Mouse (Mus musculus): ENCODE results near the gene Chfr. TPM values are rescaled to one million over a fixed set of nuclear protein-coding genes. Genes with fewer than 3 reads are reported as not detected.

Chfr gene
- polyA plus RNA-seq, 1 experiment = 100 TPM

- WGBS = 2% methylated on average over 18 of the region's 18 CpGs
- H3K27me3 ChIP-seq (ENCODE audit: control insufficient read depth, insufficient read depth, low read length) = no peaks in the 10 kb centered on the region
- no peak for DNase-seq
- H3K4me3 ChIP-seq (replicated peaks; ENCODE audit: insufficient read depth, low read depth, low read length) = peak overlapping the region; percentile 95
- H3K4me1 ChIP-seq (ENCODE audit: control insufficient read depth, insufficient read depth, low read length) = no peaks in the 10 kb centered on the region
- peak overlapping the region; percentile 10 for H3K27ac ChIP-seq (ENCODE audit: insufficient read depth, low read length)
- no peak for TF ChIP-seq CTCF (IDR thresholded peaks at IDR 0.05; ENCODE audit: borderline replicate concordance, insufficient read depth, low read depth, low read length)
- TF ChIP-seq POLR2A (IDR thresholded peaks at IDR 0.05; ENCODE audit: borderline replicate concordance, insufficient read depth, low read length) = no peak
Measured at GRCm38 (mm10) chr5:110136087-110136464, 434 bp downstream of the Chfr start.

DNA sequence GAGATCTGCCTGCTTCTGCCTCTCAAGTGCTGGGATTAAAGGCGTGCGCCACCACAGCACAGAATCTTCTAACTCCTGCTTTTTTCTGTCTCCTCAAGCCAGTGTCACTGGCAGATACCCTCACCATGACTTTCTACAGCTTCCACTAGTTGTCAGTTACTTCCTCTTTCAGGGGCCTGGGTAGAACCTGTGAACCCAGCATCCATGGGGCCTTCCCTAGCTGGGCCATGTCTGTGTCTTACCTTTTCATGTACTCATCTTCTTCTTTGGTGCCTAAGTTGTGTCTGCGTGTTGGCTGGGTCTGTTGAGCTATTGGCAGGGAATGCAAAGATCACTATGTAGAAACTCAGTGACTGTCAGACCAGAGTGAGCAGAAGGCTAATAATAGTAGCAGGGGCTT is 2.2 kb downstream of the Chfr start:
- no peak for TF ChIP-seq CTCF (IDR thresholded peaks at IDR 0.05; ENCODE audit: borderline replicate concordance, insufficient read depth, low read depth, low read length)
- no peak for TF ChIP-seq POLR2A (IDR thresholded peaks at IDR 0.05; ENCODE audit: borderline replicate concordance, insufficient read depth, low read length)
- H3K27me3 ChIP-seq (ENCODE audit: control insufficient read depth, insufficient read depth, low read length) = no peaks in the 10 kb centered on the region
- H3K4me1 ChIP-seq (ENCODE audit: control insufficient read depth, insufficient read depth, low read length) = no peaks in the 10 kb centered on the region
- H3K4me3 ChIP-seq (replicated peaks; ENCODE audit: insufficient read depth, low read depth, low read length) = no peak overlapping the region
- 98% methylated on average over 3 of the region's 3 CpGs for WGBS
- DNase-seq = no peak
- H3K27ac ChIP-seq (ENCODE audit: insufficient read depth, low read length) = no peak overlapping the region

DNA sequence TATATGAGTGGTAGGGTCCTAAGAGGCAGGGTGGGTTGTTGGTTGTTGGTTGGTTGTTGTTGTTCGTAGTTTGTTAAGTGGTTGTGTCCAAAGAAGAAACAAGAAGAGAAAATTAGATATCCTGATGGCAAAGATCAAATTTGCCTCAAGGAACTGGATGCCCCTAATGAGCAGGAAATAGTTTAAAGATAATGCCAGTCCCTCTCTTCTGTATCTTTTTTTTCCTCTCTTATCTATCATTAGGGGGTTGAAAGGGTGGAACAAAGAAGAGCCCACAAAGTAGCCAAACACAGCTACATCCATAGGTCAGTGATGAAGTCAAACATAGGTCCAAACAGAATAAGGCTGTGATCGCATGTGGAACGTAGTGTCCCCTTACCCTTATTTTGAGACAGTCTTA is 3.7 kb downstream of the Chfr start:
- TF ChIP-seq POLR2A (IDR thresholded peaks at IDR 0.05; ENCODE audit: borderline replicate concordance, insufficient read depth, low read length) (no peak), CTCF (IDR thresholded peaks at IDR 0.05; ENCODE audit: borderline replicate concordance, insufficient read depth, low read depth, low read length) (no peak)
- Histone ChIP-seq H3K27ac (ENCODE audit: insufficient read depth, low read length) (no peak overlapping the region), H3K4me3 (replicated peaks; ENCODE audit: insufficient read depth, low read depth, low read length) (no peak overlapping the region), H3K27me3 (ENCODE audit: control insufficient read depth, insufficient read depth, low read length) (no peaks in the 10 kb centered on the region), H3K4me1 (ENCODE audit: control insufficient read depth, insufficient read depth, low read length) (no peaks in the 10 kb centered on the region)
- WGBS = 97% methylated on average over 3 of the region's 3 CpGs
- DNase-seq = no peak

- WGBS = 92% methylated on average over 7 of the region's 7 CpGs
- no peak for TF ChIP-seq POLR2A (IDR thresholded peaks at IDR 0.05; ENCODE audit: borderline replicate concordance, insufficient read depth, low read length)
- TF ChIP-seq CTCF (IDR thresholded peaks at IDR 0.05; ENCODE audit: borderline replicate concordance, insufficient read depth, low read depth, low read length) = no peak
- Histone ChIP-seq H3K27me3 (ENCODE audit: control insufficient read depth, insufficient read depth, low read length) (no peaks in the 10 kb centered on the region), H3K4me1 (ENCODE audit: control insufficient read depth, insufficient read depth, low read length) (no peaks in the 10 kb centered on the region), H3K4me3 (replicated peaks; ENCODE audit: insufficient read depth, low read depth, low read length) (no peak overlapping the region), H3K27ac (ENCODE audit: insufficient read depth, low read length) (no peak overlapping the region)
- DNase-seq = no peak
Measured at GRCm38 (mm10) chr5:110140424-110140823, 4.8 kb downstream of the Chfr start.

DNA sequence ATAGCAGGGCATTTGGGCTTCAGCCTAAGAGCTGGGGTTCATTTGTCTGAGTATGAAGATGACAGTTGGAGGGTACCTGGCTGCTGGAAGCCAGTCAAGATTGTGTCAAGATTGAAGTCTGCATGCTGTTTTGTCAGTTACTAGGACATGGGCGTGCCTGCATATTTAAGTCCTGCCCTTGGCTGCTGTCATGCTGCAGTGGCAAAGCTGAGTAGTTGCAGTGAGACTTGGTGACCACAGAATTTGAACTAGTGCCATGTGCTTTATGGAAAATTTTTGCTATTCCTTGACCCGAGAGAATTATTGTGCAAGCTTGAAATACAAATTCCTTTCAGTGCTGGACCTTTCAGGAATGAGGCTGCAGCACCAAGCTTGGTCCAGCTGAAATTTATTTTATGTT is 6.7 kb downstream of the Chfr start:
- H3K27me3 ChIP-seq (ENCODE audit: control insufficient read depth, insufficient read depth, low read length) = no peaks in the 10 kb centered on the region
- H3K27ac ChIP-seq (ENCODE audit: insufficient read depth, low read length) = no peak overlapping the region
- whole genome bisulfite sequencing = 57% methylated on average over 2 of the region's 2 CpGs

GRCm38 (mm10) chr5:110143007-110143406 is 7.4 kb downstream of the Chfr start:
- no peaks in the 10 kb centered on the region for H3K27me3 ChIP-seq (ENCODE audit: control insufficient read depth, insufficient read depth, low read length)
- TF ChIP-seq CTCF (IDR thresholded peaks at IDR 0.05; ENCODE audit: borderline replicate concordance, insufficient read depth, low read depth, low read length) = peak; percentile 43; the same call in 1 of the 2 replicates
- no peak for TF ChIP-seq POLR2A (IDR thresholded peaks at IDR 0.05; ENCODE audit: borderline replicate concordance, insufficient read depth, low read length)
- WGBS = 76% methylated on average over 5 of the region's 5 CpGs
- no peak for DNase-seq
- no peak overlapping the region for H3K27ac ChIP-seq (ENCODE audit: insufficient read depth, low read length)
- H3K4me3 ChIP-seq (replicated peaks; ENCODE audit: insufficient read depth, low read depth, low read length) = no peak overlapping the region
- no peaks in the 10 kb centered on the region for H3K4me1 ChIP-seq (ENCODE audit: control insufficient read depth, insufficient read depth, low read length)

More for the DNA sequence above, 6.7 kb downstream of the Chfr start:
- Histone ChIP-seq H3K4me3 (replicated peaks; ENCODE audit: insufficient read depth, low read depth, low read length) (no peak overlapping the region), H3K4me1 (ENCODE audit: control insufficient read depth, insufficient read depth, low read length) (no peaks in the 10 kb centered on the region)
- DNase-seq = no peak
- TF ChIP-seq POLR2A (IDR thresholded peaks at IDR 0.05; ENCODE audit: borderline replicate concordance, insufficient read depth, low read length) (no peak), CTCF (IDR thresholded peaks at IDR 0.05; ENCODE audit: borderline replicate concordance, insufficient read depth, low read depth, low read length) (no peak)

DNA sequence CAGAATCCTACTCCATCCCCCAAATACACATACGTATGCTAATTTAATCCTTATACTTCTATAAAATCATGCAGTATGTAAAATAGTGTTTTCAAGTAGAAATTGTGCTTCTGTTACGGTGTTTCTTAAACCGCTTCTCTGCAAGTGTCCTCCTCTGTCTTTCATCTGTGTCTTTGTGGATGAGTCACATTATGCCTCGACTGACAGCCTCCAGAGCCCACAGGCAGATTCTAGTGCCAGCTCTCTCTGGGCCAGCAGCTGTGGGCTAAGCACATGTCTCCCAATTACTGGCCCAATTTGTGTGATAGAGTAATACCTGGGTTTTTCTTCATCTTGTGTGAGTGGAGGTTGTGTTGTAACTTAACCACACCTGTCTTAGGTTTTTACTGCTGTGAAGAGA is 33.7 kb downstream of the Chfr start:
- H3K4me3 ChIP-seq (replicated peaks; ENCODE audit: insufficient read depth, low read depth, low read length) = no peak overlapping the region
- TF ChIP-seq POLR2A (IDR thresholded peaks at IDR 0.05; ENCODE audit: borderline replicate concordance, insufficient read depth, low read length) (no peak), CTCF (IDR thresholded peaks at IDR 0.05; ENCODE audit: borderline replicate concordance, insufficient read depth, low read depth, low read length) (no peak)
- H3K27ac ChIP-seq (ENCODE audit: insufficient read depth, low read length) = no peak overlapping the region
- no peaks in the 10 kb centered on the region for H3K4me1 ChIP-seq (ENCODE audit: control insufficient read depth, insufficient read depth, low read length)
- H3K27me3 ChIP-seq (ENCODE audit: control insufficient read depth, insufficient read depth, low read length) = no peaks in the 10 kb centered on the region
- no peak for DNase-seq
- WGBS = 91% methylated on average over 4 of the region's 4 CpGs

DNA sequence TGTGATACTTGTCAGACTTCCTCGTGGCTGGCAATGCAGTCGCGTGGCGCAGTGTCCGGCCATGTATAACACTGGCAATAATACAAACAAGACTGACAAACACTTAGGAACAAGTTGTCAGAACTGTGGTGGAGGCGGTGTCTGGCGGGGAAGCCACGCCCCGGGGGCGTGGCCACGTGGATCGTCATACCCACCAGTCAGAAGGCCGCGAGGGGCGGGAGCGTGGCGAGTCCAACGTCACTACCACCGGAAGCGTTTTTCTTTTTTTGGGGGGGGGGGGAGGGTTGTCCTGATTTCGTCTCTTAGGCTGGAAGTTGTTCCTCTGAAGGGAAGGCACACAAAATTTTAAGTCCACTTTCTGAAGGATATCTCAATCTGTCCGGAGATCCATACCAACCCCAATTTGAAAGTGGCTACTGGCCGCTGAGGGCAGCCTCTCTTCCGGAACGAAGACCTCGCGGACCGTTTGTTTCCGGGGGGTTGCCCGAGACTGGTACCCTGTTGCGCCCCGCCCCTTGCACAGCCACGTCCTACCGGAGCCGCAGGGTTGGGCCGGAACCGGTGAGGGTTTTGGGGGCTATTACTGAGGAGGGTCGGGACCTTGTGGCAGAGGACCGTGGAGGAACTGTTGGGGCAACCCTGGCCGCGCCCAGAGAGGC is 40.8 kb downstream of the Chfr start, which contains the start of gene Golga3:
Gene Golga3, plus strand, starts transcription at position 340 of the 659 bp plus-strand sequence.
- Histone ChIP-seq H3K4me1 (ENCODE audit: control insufficient read depth, insufficient read depth, low read length) (no peaks in the 10 kb centered on the region; the same call in 1 of the 2 replicates), H3K27me3 (ENCODE audit: control insufficient read depth, insufficient read depth, low read length) (no peaks in the 10 kb centered on the region), H3K27ac (ENCODE audit: insufficient read depth, low read length) (peak within 1 kb of the TSS; percentile 77), H3K4me3 (replicated peaks; ENCODE audit: insufficient read depth, low read depth, low read length) (peak within 1 kb of the TSS; percentile 95)
- DNase-seq = peak; percentile 89 to 92
- no peak for TF ChIP-seq CTCF (IDR thresholded peaks at IDR 0.05; ENCODE audit: borderline replicate concordance, insufficient read depth, low read depth, low read length)
- peak; percentile 59; the same call in 1 of the 2 replicates for TF ChIP-seq POLR2A (IDR thresholded peaks at IDR 0.05; ENCODE audit: borderline replicate concordance, insufficient read depth, low read length)
- WGBS = under 1% methylated on average over 41 of the region's 41 CpGs
